Mouse (Mus musculus): ENCODE measurements around the gene Dmrtb1.

Gene Dmrtb1

GRCm38 (mm10) chr4:107681099-107681849, 2.8 kb downstream of the Dmrtb1 start:
- no peak for DNase-seq (ENCODE audit: extremely low read depth, low read depth)

DNA sequence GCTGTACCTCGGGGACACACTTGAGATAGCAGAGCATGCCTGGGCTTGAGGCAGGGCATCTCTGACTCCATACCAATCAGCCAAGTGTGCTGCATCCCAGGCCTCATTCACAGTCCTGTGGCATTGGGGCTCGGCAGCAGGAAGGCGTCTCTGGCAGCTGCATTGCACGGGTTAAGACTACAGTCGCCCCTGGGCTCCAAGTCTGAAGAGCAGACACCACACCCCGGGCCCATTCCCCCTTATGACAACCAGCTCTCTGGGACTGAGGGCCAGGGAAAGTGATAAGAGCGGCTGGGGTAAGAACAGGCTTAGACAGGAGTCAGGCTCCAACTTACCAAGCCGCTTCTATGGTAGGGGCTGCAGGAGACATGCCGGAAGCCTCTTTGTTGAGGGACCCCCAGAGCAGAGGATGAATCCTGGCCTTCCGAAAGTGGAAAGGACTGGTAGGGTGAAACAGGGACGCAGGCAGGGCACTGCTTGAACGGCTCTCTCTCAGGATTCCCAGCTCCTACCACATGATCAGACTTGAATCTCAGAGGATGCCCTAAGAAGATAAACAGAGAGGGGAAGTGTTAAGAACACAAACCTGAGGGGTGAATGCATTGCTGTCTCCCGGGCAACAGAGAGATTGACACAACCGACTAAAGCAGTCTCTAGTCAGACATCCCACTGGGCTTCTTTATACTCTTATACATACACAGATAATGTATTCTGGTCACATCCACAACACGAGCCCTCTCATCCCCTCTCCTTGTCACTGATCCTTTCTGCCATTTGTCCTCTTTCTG, 3.5 kb downstream of the Dmrtb1 start:
- no peak for DNase-seq (ENCODE audit: extremely low read depth, low read depth)

- DNase-seq (ENCODE audit: extremely low read depth, low read depth) = no peak
These were observed 8.4 kb downstream of the Dmrtb1 start for GRCm38 (mm10) chr4:107675645-107676044.

- DNase-seq (ENCODE audit: extremely low read depth, low read depth) = no peak
These were observed 9.7 kb downstream of the Dmrtb1 start for GRCm38 (mm10) chr4:107674322-107674644.

- peak; percentile 37 for DNase-seq (ENCODE audit: extremely low read depth, low read depth)
These were observed 10.2 kb downstream of the Dmrtb1 start for GRCm38 (mm10) chr4:107673638-107674321.

- no peak for DNase-seq (ENCODE audit: extremely low read depth, low read depth)
These were observed 13.3 kb downstream of the Dmrtb1 start for GRCm38 (mm10) chr4:107670731-107671130.

DNA sequence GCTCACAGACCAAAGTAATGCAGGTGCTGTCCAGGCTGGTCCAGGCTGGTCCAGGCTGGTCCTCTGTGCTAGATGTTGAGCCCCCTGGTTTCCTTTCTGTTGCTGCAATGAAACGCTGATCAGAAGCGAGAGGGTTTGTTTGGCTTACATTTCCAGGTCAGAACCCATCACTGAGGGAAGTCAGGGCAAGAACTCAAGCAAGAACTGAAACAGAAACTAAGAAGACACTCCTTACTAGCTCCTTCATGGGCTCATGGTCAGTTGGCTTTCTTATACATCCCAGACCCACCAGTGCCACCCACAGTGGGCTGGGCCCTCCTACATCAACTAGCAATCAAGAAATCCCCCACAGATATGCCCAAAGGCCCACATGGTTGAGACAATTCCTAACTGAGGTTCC, 15.5 kb downstream of the Dmrtb1 start:
- no peak for DNase-seq (ENCODE audit: extremely low read depth, low read depth)

- no peak for DNase-seq (ENCODE audit: extremely low read depth, low read depth)
These were observed 23.4 kb downstream of the Dmrtb1 start for GRCm38 (mm10) chr4:107660649-107661048.

DNA sequence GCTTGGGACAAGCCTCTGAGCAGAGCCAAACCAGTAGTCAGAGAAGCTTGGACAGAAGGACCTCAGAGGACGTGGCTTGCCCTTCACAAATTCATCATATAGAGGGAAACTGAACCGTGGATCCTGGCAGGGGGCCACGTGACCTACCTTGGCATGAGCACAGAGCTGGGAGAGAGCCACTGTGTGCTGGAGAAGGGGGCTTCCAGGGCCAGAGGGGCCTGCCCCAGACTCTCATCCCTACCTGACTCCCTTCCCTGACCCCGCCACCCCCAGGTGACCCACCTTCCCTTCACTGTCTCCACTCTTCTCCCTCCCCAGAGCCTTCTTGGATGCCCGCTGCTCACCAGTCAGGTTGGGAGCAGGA, 30.8 kb downstream of the Dmrtb1 start:
- DNase-seq (ENCODE audit: extremely low read depth, low read depth) = no peak

DNA sequence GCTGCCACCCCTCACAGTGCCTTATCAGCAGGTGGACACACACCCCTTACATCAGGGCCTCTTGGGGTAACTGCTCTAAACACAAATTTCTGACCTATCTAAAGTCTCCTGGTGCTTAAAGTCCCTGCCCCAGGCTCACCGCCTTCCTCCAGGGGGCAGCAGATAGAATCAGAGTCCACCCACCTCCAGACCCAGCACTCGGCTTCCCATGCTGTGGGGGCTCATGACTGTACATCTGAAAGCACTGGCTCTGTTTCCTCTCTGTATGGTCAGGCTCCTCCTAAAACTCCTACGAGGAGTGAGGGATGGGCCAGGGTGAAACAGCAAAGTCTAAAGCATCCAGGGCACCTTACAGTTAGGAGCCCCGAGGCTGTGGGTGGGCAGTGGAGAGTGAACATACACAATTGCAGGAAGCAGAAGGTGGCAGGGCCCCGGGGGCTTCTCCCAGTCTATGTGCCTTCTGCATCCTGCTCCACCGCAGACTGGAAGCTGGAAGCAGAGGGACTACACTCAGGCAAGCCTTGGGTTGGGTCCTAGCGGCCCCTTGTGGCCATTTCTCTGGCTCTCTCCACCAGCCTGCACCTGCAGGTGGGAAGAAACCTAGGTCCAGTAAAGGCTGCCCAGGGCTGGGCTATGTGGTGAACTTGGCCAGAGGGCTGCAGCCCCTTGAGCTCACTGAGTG, 31.3 kb downstream of the Dmrtb1 start:
- DNase-seq (ENCODE audit: extremely low read depth, low read depth) = peak; percentile 38

- DNase-seq (ENCODE audit: extremely low read depth, low read depth) = no peak
These were observed 33.0 kb downstream of the Dmrtb1 start for GRCm38 (mm10) chr4:107651021-107651496.

- DNase-seq (ENCODE audit: extremely low read depth, low read depth) = no peak
These were observed 35.0 kb downstream of the Dmrtb1 start for GRCm38 (mm10) chr4:107648959-107649485.

GRCm38 (mm10) chr4:107641624-107642023, 42.4 kb downstream of the Dmrtb1 start:
- DNase-seq (ENCODE audit: extremely low read depth, low read depth) = no peak

- DNase-seq (ENCODE audit: extremely low read depth, low read depth) = no peak
These were observed 45.7 kb downstream of the Dmrtb1 start for GRCm38 (mm10) chr4:107638303-107638702.

- DNase-seq (ENCODE audit: extremely low read depth, low read depth) = peak; percentile 26
These were observed 46.4 kb downstream of the Dmrtb1 start for GRCm38 (mm10) chr4:107637670-107638069.

DNA sequence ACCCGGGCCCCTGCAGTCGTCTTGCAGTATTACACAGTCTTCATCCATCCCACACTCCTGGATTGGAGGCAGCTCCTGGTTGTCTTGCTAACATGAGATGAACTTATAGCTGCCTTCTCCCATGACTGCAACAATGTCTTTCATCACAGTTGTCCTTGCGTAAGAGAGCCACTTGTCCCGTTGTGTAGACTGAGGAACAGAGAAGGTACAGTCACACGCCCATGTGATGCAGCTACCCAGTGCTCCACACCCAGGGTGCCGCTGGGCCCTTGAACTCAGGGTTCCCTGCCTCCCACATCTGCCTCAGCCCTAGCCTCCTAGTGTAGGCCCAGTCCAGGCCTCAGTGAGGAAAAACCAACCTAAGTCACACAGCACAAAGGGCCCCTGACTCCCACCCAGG, 47.9 kb downstream of the Dmrtb1 start:
- no peak for DNase-seq (ENCODE audit: extremely low read depth, low read depth)

DNA sequence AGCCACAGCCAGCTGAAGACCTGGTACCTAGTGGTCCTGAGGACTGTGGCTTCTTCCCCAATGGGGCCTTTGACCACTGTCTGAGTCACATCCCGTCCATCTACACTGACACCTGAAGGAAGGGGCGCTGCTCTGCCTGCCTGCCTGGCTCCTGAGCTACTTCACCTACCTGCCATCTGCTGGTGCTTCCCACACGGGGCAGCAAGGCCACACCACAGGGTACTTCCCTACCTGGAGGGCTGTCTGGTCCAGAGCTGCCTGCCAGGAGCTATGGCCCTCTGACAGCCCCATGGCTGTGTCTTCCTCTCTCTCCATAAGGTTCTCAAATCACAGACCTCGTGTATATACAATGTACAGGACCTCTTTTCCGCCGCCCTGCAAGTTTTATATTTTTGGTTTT, 49.4 kb downstream of the Dmrtb1 start:
- DNase-seq (ENCODE audit: extremely low read depth, low read depth) = no peak

DNA sequence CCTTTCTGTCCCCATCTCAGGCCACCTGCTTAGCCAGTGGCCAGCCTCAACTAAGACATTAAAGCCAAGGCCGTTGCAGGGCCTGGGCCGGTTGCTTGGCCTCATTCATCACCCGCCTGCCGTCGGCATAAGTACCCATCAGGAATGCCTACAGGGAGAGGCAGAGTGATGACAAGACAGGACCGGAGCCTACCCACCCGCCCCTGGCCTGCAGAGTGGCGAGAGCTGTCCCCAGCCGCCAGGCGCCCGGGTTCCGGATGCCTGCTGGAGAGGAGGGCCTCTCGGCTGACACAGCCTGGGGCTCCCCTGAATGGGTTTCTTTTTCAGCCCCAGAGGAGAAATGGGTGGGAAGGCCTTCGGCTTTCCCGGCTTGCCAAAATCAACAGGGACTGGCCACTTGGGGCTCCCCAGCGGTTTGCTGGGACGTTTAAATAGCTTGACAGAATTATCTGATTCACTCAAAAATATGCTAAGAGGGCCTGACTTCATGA, 55.1 kb downstream of the Dmrtb1 start:
- no peak for DNase-seq (ENCODE audit: extremely low read depth, low read depth)

GRCm38 (mm10) chr4:107628226-107628625, 55.8 kb downstream of the Dmrtb1 start:
- DNase-seq (ENCODE audit: extremely low read depth, low read depth) = no peak

Data from MEL-GATA-1-ER (cell line).